Mouse (Mus musculus) inflammation-experienced regulatory T-cells, adult 16 weeks (primary cell): ENCODE data around the gene Lcat. TPM values are rescaled to one million over a fixed set of nuclear protein-coding genes. Genes with fewer than 3 reads are reported as not detected.

Source experiments
- polyA plus RNA-seq: library from polyadenylated mRNA; unstranded; fragments of 100-300 nt; shearing (Covaris generic); gene quantifications from one replicate; pipeline ENCODE4 v1.2.1, GENCODE M21; 2017

Gene Lcat
- polyA plus RNA-seq = 0.59 TPM

GRCm38 (mm10) chr8:105943321-105943739 is at the start of gene Lcat:
Lcat (minus strand) TSS chr8:105943382.

GRCm38 (mm10) chr8:105990856-105991387 is 47.7 kb upstream of the Lcat start, which contains the start of gene Dus2:
Dus2 (plus strand) TSS chr8:105991337.

GRCm38 (mm10) chr8:105979325-105979724 is 36.1 kb upstream of the Lcat start, which contains the start of gene Dpep3:
Dpep3 (minus strand) TSS chr8:105979429.

GRCm38 (mm10) chr8:105965905-105966341 is 22.7 kb upstream of the Lcat start, which contains the start of gene Slc12a4:
Slc12a4 (minus strand) TSS chr8:105966097.

GRCm38 (mm10) chr8:105938306-105938669 is 4.9 kb downstream of the Lcat start, which contains the start of gene Psmb10:
Psmb10 (minus strand) TSS chr8:105938444.

GRCm38 (mm10) chr8:105933762-105934161 is 9.4 kb downstream of the Lcat start, which contains the start of gene Ctrl:
Ctrl (minus strand) TSS chr8:105933862.

GRCm38 (mm10) chr8:105900180-105900940 is 42.8 kb downstream of the Lcat start, which contains the start of gene Pskh1:
Pskh1 (plus strand) TSS chr8:105900441.

GRCm38 (mm10) chr8:105893339-105893738 is 49.8 kb downstream of the Lcat start, which contains the start of gene Nrn1l:
Nrn1l (plus strand) TSS chr8:105893567.

Other genes starting within 250 kb of the Lcat start
- 92.3 TPM for gene Acd, start 242.3 kb downstream of the Lcat start, polyA plus RNA-seq
- gene Pard6a, start 242.2 kb downstream of the Lcat start, polyA plus RNA-seq = 12.3 TPM
- 0.35 TPM for gene 4933405L10Rik, start 235.7 kb downstream of the Lcat start, polyA plus RNA-seq
- 3.7 TPM for gene Enkd1, start 235.2 kb downstream of the Lcat start, polyA plus RNA-seq
- 6.3 TPM for gene Gfod2, start 184.7 kb downstream of the Lcat start, polyA plus RNA-seq
- gene Ranbp10, start 116.0 kb downstream of the Lcat start, polyA plus RNA-seq = 27.8 TPM
- not detected for gene Tsnaxip1, start 115.7 kb downstream of the Lcat start, polyA plus RNA-seq
- 18.1 TPM for gene Cenpt, start 90.1 kb downstream of the Lcat start, polyA plus RNA-seq
- gene Thap11, start 88.2 kb downstream of the Lcat start, polyA plus RNA-seq = 17.4 TPM
- gene Nutf2, start 82.8 kb downstream of the Lcat start, polyA plus RNA-seq = 11.7 TPM
- 120 TPM for gene Edc4, start 62.5 kb downstream of the Lcat start, polyA plus RNA-seq
- 2.6 TPM for gene Nrn1l, start 49.8 kb downstream of the Lcat start, polyA plus RNA-seq
- 38.1 TPM for gene Pskh1, start 42.9 kb downstream of the Lcat start, polyA plus RNA-seq
- gene Ctrl, start 9.5 kb downstream of the Lcat start, polyA plus RNA-seq = 1.9 TPM
- 505 TPM for gene Psmb10, start 4.9 kb downstream of the Lcat start, polyA plus RNA-seq
- gene Slc12a4, start 22.7 kb upstream of the Lcat start, polyA plus RNA-seq = 20.9 TPM
- gene Dpep3, start 36.0 kb upstream of the Lcat start, polyA plus RNA-seq = not detected
- 31.4 TPM for gene Dus2, start 48.0 kb upstream of the Lcat start, polyA plus RNA-seq
- 0.43 TPM for gene Dpep2nb, start 62.6 kb upstream of the Lcat start, polyA plus RNA-seq
- 10.8 TPM for gene Ddx28, start 68.5 kb upstream of the Lcat start, polyA plus RNA-seq
- 63.7 TPM for gene Nfatc3, start 115.5 kb upstream of the Lcat start, polyA plus RNA-seq
- gene Esrp2, start 193.6 kb upstream of the Lcat start, polyA plus RNA-seq = 1.7 TPM
- gene Pla2g15, start 207.0 kb upstream of the Lcat start, polyA plus RNA-seq = 14.1 TPM
- 46.5 TPM for gene Slc7a6, start 225.5 kb upstream of the Lcat start, polyA plus RNA-seq